Mouse (Mus musculus) ES-E14 (cell line): ENCODE results near the gene Clk2. TPM values are rescaled to one million over a fixed set of nuclear protein-coding genes. Genes with fewer than 3 reads are reported as not detected.

Experiments used
- DNase-seq: peaks from one replicate; pipeline ENCODE4 v3.0.0-alpha.2; 2013; ENCODE audit warnings: low read depth, low spot score
- H3K27ac ChIP-seq: 2 replicates; pipeline ENCODE4 v1.5.1; 2012; ENCODE audit warnings: low read depth, mild to moderate bottlenecking, low read length, moderate library complexity, mixed read lengths; ENCODE audit not compliant: poor library complexity, insufficient read depth, severe bottlenecking
- H3K36me3 ChIP-seq: 2 replicates; pipeline ENCODE4 v1.6.1; 2012; ENCODE audit warnings: mild to moderate bottlenecking, low read length, moderate library complexity, mixed read lengths; ENCODE audit not compliant: control insufficient read depth, poor library complexity, insufficient read depth, severe bottlenecking
- H3K4me1 ChIP-seq, 2 experiments: fragments of 150-350 bp in 1 of 2; sonication (generic) in 1 of 2; 2 replicates each; pipeline ENCODE4 v1.6.1; 2012; ENCODE audit warnings: low read length in 2 of 2, mild to moderate bottlenecking in 1 of 2, mixed read lengths in 1 of 2; ENCODE audit not compliant: control insufficient read depth in 2 of 2, insufficient read depth in 2 of 2, poor library complexity in 1 of 2
- H3K4me3 ChIP-seq, 2 experiments: fragments of 150-350 bp in 1 of 2; sonication (generic) in 1 of 2; 2 replicates each; pipeline ENCODE4 v1.5.1; 2012; ENCODE audit warnings: low read length in 2 of 2, low read depth in 1 of 2, mild to moderate bottlenecking in 1 of 2, mixed read lengths in 1 of 2; ENCODE audit not compliant: insufficient read depth in 1 of 2, poor library complexity in 1 of 2, severe bottlenecking in 1 of 2
- H3K9ac ChIP-seq: 2 replicates; pipeline ENCODE4 v1.6.1; 2012; ENCODE audit warnings: low read depth, mild to moderate bottlenecking, low read length, mixed read lengths; ENCODE audit not compliant: poor library complexity, insufficient read depth, severe bottlenecking
- H3K9me3 ChIP-seq: fragments of 150-350 bp; sonication (generic); 2 replicates; pipeline ENCODE4 v1.6.1; 2012; ENCODE audit warnings: low read depth, mild to moderate bottlenecking, low read length; ENCODE audit not compliant: control insufficient read depth, insufficient read depth
- CHD2 ChIP-seq: IDR thresholded peaks from 2 replicates; pipeline ENCODE4 v1.6.1; 2014; ENCODE audit warnings: mild to moderate bottlenecking, low read depth, low read length, inconsistent platforms
- HCFC1 ChIP-seq: IDR thresholded peaks from 2 replicates; pipeline ENCODE4 v1.6.1; 2012; ENCODE audit warnings: low read length, inconsistent platforms, borderline replicate concordance; ENCODE audit not compliant: insufficient read depth
- MAFK ChIP-seq: IDR thresholded peaks from 2 replicates; pipeline ENCODE4 v1.6.1; 2014; ENCODE audit warnings: mild to moderate bottlenecking, low read depth, low read length, inconsistent platforms; ENCODE audit not compliant: insufficient read depth
- ZC3H11A ChIP-seq: IDR thresholded peaks from 2 replicates; pipeline ENCODE4 v1.6.1; 2012; ENCODE audit warnings: low read depth, mild to moderate bottlenecking, inconsistent platforms, low read length, borderline replicate concordance
- ZNF384 ChIP-seq: IDR thresholded peaks from 2 replicates; pipeline ENCODE4 v1.6.1; 2012; ENCODE audit warnings: low read depth, low read length, inconsistent platforms
- in situ Hi-C, 2 experiments: fragments of 600-800 bp; cut with MboI; formaldehyde crosslinking; loops; one replicate each; pipeline ENCODE4 v1.15.1; 2025; ENCODE audit warnings: low sequenced_read_pairs in 2 of 2, inconsistent platforms in 1 of 2; ENCODE audit not compliant: unreplicated experiment in 2 of 2
- total RNA-seq: library from RNA; depleted of rRNA; stranded (reverse); fragments of 300-350 nt; gene quantifications from 2 replicates; pipeline ENCODE4 v1.2.3, GENCODE M21; 2012

Clk2 gene
- total RNA-seq, 1 experiment, result 42.0 TPM

DNA sequence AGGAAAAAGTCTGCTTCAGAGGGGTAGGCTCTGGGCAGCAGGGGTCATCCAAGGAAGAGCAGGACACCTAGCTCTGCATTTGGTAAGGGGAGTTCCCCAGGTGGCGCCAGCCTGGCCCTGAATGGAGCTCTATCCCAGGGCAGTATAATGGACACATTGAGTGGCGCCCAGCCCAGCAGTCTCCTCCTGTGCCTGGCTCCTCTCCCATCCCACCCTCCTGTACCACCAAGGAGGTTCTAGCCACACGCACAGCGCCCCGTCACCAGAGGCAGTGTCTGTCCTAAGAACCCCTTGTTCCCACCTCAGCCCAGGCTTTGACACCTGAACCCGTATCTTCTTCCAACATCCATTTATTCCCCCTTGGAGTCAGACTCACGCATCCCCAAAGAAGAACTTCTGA, 45.1 kb downstream of the Clk2 start:
- Histone ChIP-seq H3K27ac (no peak overlapping the region), H3K4me3 (no peak overlapping the region), H3K4me1 (peaks cover 3% of the 10 kb centered on the region in 2 experiments; a peak in 1 of 4 replicates), H3K36me3 (peaks cover 49% of the 10 kb centered on the region), H3K9me3 (no peaks in the 10 kb centered on the region), H3K9ac (no peak overlapping the region)
- in situ Hi-C loops, result no loop called here
- DNase-seq, result no peak
- TF ChIP-seq CHD2 (no peak), MAFK (no peak), ZNF384 (no peak), ZC3H11A (no peak), HCFC1 (no peak)

DNA sequence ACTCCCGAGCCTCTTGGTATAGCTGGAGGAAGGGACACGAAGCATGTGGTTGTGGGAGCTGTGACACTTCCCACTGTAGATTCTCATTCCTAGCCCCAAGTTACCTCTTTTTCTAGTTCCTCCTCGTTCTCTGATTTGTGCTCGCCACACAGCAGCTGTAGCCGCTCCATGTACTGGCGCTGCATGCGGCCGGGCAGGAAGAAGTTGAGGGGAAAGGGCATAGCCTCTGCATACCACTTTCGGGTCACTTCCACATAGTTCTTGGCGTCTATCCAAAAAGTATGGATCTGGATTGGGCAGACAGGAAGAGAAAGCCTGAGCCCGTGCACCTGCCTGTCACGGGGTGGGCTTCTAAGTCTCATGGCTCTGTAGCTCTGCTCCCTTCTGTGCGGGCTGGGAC, 45.6 kb downstream of the Clk2 start:
- no peak overlapping the region for H3K9ac ChIP-seq
- no peak for DNase-seq
- no peak overlapping the region for H3K4me3 ChIP-seq
- peaks cover 3 to 5% of the 10 kb centered on the region in 2 experiments; a peak in 2 of 4 replicates for H3K4me1 ChIP-seq
- no peaks in the 10 kb centered on the region for H3K9me3 ChIP-seq
- no peak overlapping the region for H3K27ac ChIP-seq
- in situ Hi-C loops, result no loop called here
- no peak for TF ChIP-seq ZNF384
- TF ChIP-seq MAFK, result no peak
- no peak for TF ChIP-seq HCFC1
- TF ChIP-seq CHD2, result no peak
- TF ChIP-seq ZC3H11A, result no peak
- peaks cover 46% of the 10 kb centered on the region for H3K36me3 ChIP-seq

DNA sequence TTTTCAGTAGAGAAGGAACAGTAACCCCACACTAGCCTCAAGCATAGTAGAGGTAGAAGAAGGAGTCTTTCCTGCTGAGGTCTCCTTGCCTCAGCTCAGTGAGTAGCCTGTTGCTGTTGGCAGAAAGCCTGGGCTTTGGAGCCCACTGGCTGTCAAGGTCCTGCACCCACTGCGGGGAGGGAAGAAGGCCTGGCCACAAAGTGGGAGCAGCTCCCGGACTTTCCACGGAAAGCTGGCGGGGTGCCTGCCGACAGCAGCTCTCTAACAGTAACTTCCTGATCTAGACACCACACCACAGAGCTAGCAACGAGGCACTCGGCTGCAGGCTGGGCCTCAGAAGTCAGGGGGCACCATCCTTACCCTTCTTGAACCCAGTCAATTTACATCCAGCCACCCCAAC, 46.1 kb downstream of the Clk2 start:
- Histone ChIP-seq H3K36me3 (peaks cover 43% of the 10 kb centered on the region), H3K4me3 (no peak overlapping the region), H3K27ac (no peak overlapping the region), H3K9me3 (no peaks in the 10 kb centered on the region), H3K4me1 (peaks cover 3 to 11% of the 10 kb centered on the region in 2 experiments; a peak in 2 of 4 replicates), H3K9ac (no peak overlapping the region)
- DNase-seq, result no peak
- in situ Hi-C loops, result no loop called here
- TF ChIP-seq CHD2, result no peak
- TF ChIP-seq MAFK, result no peak
- TF ChIP-seq HCFC1, result no peak
- no peak for TF ChIP-seq ZNF384

DNA sequence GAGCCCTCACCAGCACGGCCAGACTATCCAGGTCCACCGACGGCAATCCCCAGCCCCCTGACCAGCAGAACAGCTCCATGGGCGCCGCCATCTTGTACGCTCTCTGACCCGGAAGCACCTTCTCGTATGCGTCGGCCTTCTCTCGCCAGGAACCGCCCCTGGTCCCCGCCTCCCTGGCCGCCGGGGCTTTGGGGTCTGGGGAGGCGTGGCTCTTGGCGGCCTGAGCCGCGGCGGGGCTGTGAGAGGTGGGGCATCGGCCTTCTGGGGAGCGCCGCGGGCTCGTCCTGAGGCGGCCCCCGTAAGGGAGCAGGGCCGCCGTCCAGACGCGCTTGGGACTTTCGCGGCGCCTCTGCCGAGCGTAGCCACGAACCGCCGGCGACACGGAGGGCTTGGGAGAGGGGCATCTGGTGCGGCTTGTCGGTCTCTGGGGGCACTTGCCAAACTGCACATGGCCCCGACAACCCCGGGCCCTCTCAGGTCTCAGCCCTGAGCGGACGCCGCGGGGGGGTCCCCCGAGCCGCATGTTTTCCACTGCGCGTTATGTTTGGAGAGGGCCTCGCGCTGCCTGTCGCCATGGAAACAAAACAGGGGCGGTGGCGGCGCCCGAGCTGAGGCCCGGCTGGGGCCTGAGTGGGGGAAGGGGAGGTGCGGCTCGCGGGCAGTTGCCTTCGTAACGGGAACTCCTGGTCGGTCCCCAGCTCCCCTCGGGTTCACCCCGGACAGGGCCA, 49.4 kb downstream of the Clk2 start:
- in situ Hi-C loops, result no loop called here

More for the DNA sequence above, 49.4 kb downstream of the Clk2 start:
- TF ChIP-seq MAFK, result no peak
- peak; percentile 85 for TF ChIP-seq HCFC1
- peak overlapping the region; percentile 91 for H3K27ac ChIP-seq
- peaks cover 18% of the 10 kb centered on the region for H3K36me3 ChIP-seq
- peak overlapping the region; percentile 95 for H3K9ac ChIP-seq
- peaks cover 3 to 17% of the 10 kb centered on the region in 2 experiments; a peak in 2 of 4 replicates for H3K4me1 ChIP-seq
- no peaks in the 10 kb centered on the region for H3K9me3 ChIP-seq
- peak overlapping the region; percentile 95 for H3K4me3 ChIP-seq
- peak; percentile 92 for DNase-seq
